Mouse (Mus musculus) adrenal gland, adult 8-10 months (tissue): ENCODE results near the gene Syce2. TPM values are rescaled to one million over a fixed set of nuclear protein-coding genes. Genes with fewer than 3 reads are reported as not detected.
"Not testable (repeated sequence)": the region's sequence is repeated elsewhere in the genome, so short reads cannot be mapped to it uniquely, and the experiment has no call there.

ENCODE experiments used
- DNase-seq: peaks from one replicate; pipeline ENCODE4 v3.0.0; 2022
- total RNA-seq, 4 experiments: library from RNA; stranded (reverse); gene quantifications; 2 replicates each; pipeline ENCODE4 v1.2.4; 2022

Syce2 gene
- 1 to 10 TPM; 6.1 to 9.1 (median 7.1) TPM for total RNA-seq

GRCm38 (mm10) chr8:84871376-84872308 lies at the start of gene Syce2:
Gene Syce2 (plus strand): TSS chr8:84872111.
- peak; percentile 62 for DNase-seq

GRCm38 (mm10) chr8:84822723-84823122 lies 49.2 kb upstream of the Syce2 start, which contains the start of gene Dand5:
Gene Dand5 (minus strand): TSS chr8:84822823.
- no peak for DNase-seq

GRCm38 (mm10) chr8:84823653-84824052 lies 48.3 kb upstream of the Syce2 start:
- no peak for DNase-seq

GRCm38 (mm10) chr8:84825636-84826035 lies 46.3 kb upstream of the Syce2 start:
- DNase-seq: no peak

GRCm38 (mm10) chr8:84826518-84826917 lies 45.4 kb upstream of the Syce2 start:
- DNase-seq: not testable (repeated sequence)

- DNase-seq: no peak
These were observed 40.4 kb upstream of the Syce2 start, which contains the start of gene Gadd45gip1 for GRCm38 (mm10) chr8:84831490-84831889. Gene Gadd45gip1 (plus strand): TSS chr8:84831522.

GRCm38 (mm10) chr8:84832034-84832717 lies 39.7 kb upstream of the Syce2 start:
- peak; percentile 62 for DNase-seq

- no peak for DNase-seq
These were observed 38.9 kb upstream of the Syce2 start for GRCm38 (mm10) chr8:84832759-84833742.

- DNase-seq: no peak
These were observed 37.7 kb upstream of the Syce2 start for GRCm38 (mm10) chr8:84834002-84834865.

GRCm38 (mm10) chr8:84834866-84835855 lies 36.8 kb upstream of the Syce2 start:
- peak; percentile 74 for DNase-seq

- no peak for DNase-seq
These were observed 34.6 kb upstream of the Syce2 start for GRCm38 (mm10) chr8:84837149-84837911.

- no peak for DNase-seq
These were observed 33.9 kb upstream of the Syce2 start for GRCm38 (mm10) chr8:84837912-84838470.

- DNase-seq: no peak
These were observed 33.4 kb upstream of the Syce2 start for GRCm38 (mm10) chr8:84838513-84838912.

GRCm38 (mm10) chr8:84839411-84839810 lies 32.5 kb upstream of the Syce2 start:
- no peak for DNase-seq

- no peak for DNase-seq
These were observed 32.0 kb upstream of the Syce2 start for GRCm38 (mm10) chr8:84839875-84840247.

GRCm38 (mm10) chr8:84840248-84840999 lies 31.5 kb upstream of the Syce2 start, which contains the start of gene Rad23a:
Gene Rad23a (minus strand): TSS chr8:84840665.
- DNase-seq: peak; percentile 89

- no peak for DNase-seq
These were observed 30.4 kb upstream of the Syce2 start for GRCm38 (mm10) chr8:84841514-84841913.
